Mouse (Mus musculus) forebrain, embryonic 14.5 days (tissue): ENCODE results near the gene Btg1. TPM values are rescaled to one million over a fixed set of nuclear protein-coding genes. Genes with fewer than 3 reads are reported as not detected.

Source experiments
- ATAC-seq: fragments of 200-750 bp; cut with Nextera tagmentation; 2 replicates; pipeline ENCODE4 v1.8.0; 2017; ENCODE audit warnings: mild to moderate bottlenecking, moderate library complexity
- DNase-seq: peaks from one replicate; pipeline ENCODE4 v3.0.0-alpha.2; 2015; ENCODE audit warnings: low spot score
- H3K27ac ChIP-seq: fragments of 300-500 bp; sonication (generic); 2 replicates; pipeline ENCODE4 v1.5.1; 2014; ENCODE audit warnings: low read depth, mild to moderate bottlenecking, control low read depth, low read length, moderate library complexity
- H3K27me3 ChIP-seq: fragments of 300-500 bp; sonication (generic); replicated peaks from 2 replicates; pipeline ENCODE4 v1.6.1; 2014; ENCODE audit warnings: low read length, control low read depth, mixed read lengths; ENCODE audit not compliant: control insufficient read depth, insufficient read depth
- H3K36me3 ChIP-seq: fragments of 300-500 bp; sonication (generic); 2 replicates; pipeline ENCODE4 v1.6.1; 2014; ENCODE audit warnings: low read length, control low read depth; ENCODE audit not compliant: control insufficient read depth, insufficient read depth
- H3K4me1 ChIP-seq: fragments of 300-500 bp; sonication (generic); 2 replicates; pipeline ENCODE4 v1.6.1; 2014; ENCODE audit warnings: antibody characterized with exemption, low read length, control low read depth; ENCODE audit not compliant: control insufficient read depth, insufficient read depth
- H3K4me2 ChIP-seq: fragments of 300-500 bp; sonication (generic); 2 replicates; pipeline ENCODE4 v1.6.1; 2014; ENCODE audit warnings: mild to moderate bottlenecking, control low read depth, low read length
- H3K4me3 ChIP-seq: fragments of 300-500 bp; sonication (generic); 2 replicates; pipeline ENCODE4 v1.5.1; 2014; ENCODE audit warnings: low read depth, low read length, control low read depth
- H3K9ac ChIP-seq: fragments of 300-500 bp; sonication (generic); 2 replicates; pipeline ENCODE4 v1.6.1; 2014; ENCODE audit warnings: mild to moderate bottlenecking, low read length, control low read depth, moderate library complexity
- H3K9me3 ChIP-seq: fragments of 300-500 bp; sonication (generic); replicated peaks from 2 replicates; pipeline ENCODE4 v1.6.1; 2016; ENCODE audit warnings: low read length, control low read depth, mixed read lengths; ENCODE audit not compliant: control insufficient read depth
- WGBS: fragments of 180-500 bp; shearing (Covaris S2); extraction: QIAGEN DNeasy Blood & Tissue Kit; methylation state at CpG from one replicate; pipeline ENCODE4 v1.1.7; 2014; 5-methylcytosine and 5-hydroxymethylcytosine counted together
- polyA plus RNA-seq: library from polyadenylated mRNA; unstranded; fragments of >200 nt; fragmentation: Nextera tagmentation; extraction: Ambion mirVana; gene quantifications from 2 replicates; pipeline ENCODE4 v1.2.1, GENCODE M21; 2014

Gene Btg1
- polyA plus RNA-seq, 1 experiment from 2014 or later: 73.8 TPM

DNA sequence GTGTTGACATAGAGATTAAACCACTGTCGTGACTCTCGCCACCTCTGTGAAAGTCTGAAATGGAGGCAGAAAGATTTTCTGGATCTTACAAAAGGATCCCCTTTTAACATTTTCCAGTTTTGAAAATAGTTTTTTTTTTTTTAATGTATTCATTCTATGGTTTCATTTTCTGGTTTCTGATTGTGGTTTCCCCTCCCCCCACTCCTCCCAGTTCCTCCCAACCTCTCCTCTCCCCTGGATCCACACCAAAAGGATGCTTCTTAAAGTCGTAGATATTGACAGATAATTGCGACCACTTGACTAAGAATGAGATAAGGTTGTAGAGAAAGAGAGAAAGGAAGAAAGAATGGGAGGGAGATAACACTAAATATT is 16.3 kb downstream of the Btg1 start:
- no peak overlapping the region for H3K27ac ChIP-seq
- no peak overlapping the region for H3K9ac ChIP-seq
- no peak for ATAC-seq
- no peak for DNase-seq
- H3K27me3 ChIP-seq: no peaks in the 10 kb centered on the region
- no peak overlapping the region for H3K4me2 ChIP-seq
- no peak overlapping the region for H3K4me3 ChIP-seq
- WGBS: 77% methylated on average over 4 of the region's 4 CpGs
- H3K36me3 ChIP-seq: peaks cover 9% of the 10 kb centered on the region; the same call in 1 of the 2 replicates
- H3K4me1 ChIP-seq: no peaks in the 10 kb centered on the region
- no peaks in the 10 kb centered on the region for H3K9me3 ChIP-seq

GRCm38 (mm10) chr10:96635472-96635871 is 18.7 kb downstream of the Btg1 start:
- Histone ChIP-seq H3K4me1 (no peaks in the 10 kb centered on the region), H3K27me3 (no peaks in the 10 kb centered on the region), H3K27ac (no peak overlapping the region), H3K4me3 (no peak overlapping the region), H3K4me2 (no peak overlapping the region), H3K9me3 (no peaks in the 10 kb centered on the region), H3K36me3 (0 out of 2 replicates have a peak, but pooled peaks cover 7% of the 10 kb centered on the region), H3K9ac (no peak overlapping the region)
- DNase-seq (no peak), ATAC-seq (no peak)
- WGBS: 62% methylated on average over 4 of the region's 4 CpGs

DNA sequence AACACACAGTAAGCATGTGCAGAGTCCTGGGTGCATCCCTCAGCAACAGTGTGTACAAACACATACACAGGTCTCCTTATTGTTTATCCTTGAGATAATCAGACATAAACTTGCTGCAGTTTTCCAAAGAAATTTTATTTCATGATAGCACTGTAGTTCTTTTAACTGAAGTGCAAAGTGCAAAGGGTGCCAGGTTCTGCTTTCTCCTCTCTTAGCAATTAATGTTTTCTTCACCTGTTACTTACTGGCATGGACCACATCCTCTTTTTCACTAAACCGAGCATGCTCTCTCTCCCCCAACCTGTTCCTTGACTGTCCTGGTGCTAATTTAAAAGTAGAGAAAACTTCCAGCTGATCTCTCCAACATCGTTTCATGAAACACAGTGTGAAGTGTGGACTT is 21.7 kb downstream of the Btg1 start:
- ATAC-seq: no peak
- WGBS: 91% methylated on average over 2 of the region's 2 CpGs
- Histone ChIP-seq H3K9me3 (no peaks in the 10 kb centered on the region), H3K4me1 (no peaks in the 10 kb centered on the region), H3K36me3 (no peaks in the 10 kb centered on the region), H3K9ac (no peak overlapping the region), H3K27me3 (no peaks in the 10 kb centered on the region), H3K27ac (no peak overlapping the region), H3K4me3 (no peak overlapping the region), H3K4me2 (no peak overlapping the region)
- no peak for DNase-seq

DNA sequence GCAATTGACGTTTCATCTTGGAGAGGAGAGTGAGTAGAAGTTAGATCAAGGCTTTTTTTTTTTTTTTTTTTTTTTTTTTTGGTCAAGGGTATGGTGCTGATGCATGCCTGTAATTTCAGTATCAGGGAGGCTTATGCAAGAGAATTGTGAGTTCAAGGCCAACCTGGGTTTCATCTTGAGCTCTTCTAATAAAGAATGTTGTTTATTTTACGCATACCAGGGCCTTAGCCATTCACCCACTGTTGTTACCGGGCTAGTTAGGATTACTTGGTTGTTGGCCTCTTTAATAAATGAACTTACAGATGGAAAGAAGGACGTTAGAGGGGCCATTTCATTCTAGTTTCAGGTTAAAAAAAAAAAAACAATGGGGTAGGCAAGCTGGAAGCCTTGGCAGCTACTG is 25.2 kb downstream of the Btg1 start:
- no peaks in the 10 kb centered on the region for H3K27me3 ChIP-seq
- no peaks in the 10 kb centered on the region for H3K36me3 ChIP-seq
- no peaks in the 10 kb centered on the region for H3K9me3 ChIP-seq
- DNase-seq (no peak), ATAC-seq (no peak)
- H3K27ac ChIP-seq: no peak overlapping the region
- H3K4me3 ChIP-seq: no peak overlapping the region
- peaks cover 8% of the 10 kb centered on the region for H3K4me1 ChIP-seq
- H3K9ac ChIP-seq: no peak overlapping the region
- 80% methylated on average over 4 of the region's 4 CpGs for WGBS
- no peak overlapping the region for H3K4me2 ChIP-seq

DNA sequence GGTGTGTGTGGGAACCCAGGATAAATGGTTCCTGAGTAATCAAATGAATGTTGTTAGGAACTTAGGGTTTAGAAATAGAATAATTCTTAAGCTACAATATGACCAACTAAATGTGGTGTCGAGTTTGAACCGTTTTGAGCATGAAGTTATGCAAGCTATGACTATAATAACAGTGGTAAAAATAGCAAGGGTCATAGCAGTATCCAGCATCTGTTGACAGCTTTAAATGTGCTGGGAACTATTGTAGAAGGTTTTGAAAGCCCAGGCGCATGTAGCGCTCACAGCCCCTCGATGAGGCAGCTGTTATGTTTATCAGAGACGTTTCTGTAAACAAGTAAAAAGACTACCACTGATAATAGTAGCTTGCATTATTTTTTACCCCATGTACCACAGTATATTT is 25.9 kb downstream of the Btg1 start:
- Histone ChIP-seq H3K36me3 (no peaks in the 10 kb centered on the region), H3K27me3 (no peaks in the 10 kb centered on the region), H3K4me2 (no peak overlapping the region), H3K4me3 (no peak overlapping the region), H3K27ac (no peak overlapping the region), H3K9me3 (no peaks in the 10 kb centered on the region), H3K4me1 (peaks cover 14% of the 10 kb centered on the region), H3K9ac (no peak overlapping the region)
- DNase-seq (no peak), ATAC-seq (no peak)
- 88% methylated on average over 6 of the region's 6 CpGs for WGBS

GRCm38 (mm10) chr10:96645183-96645582 is 28.4 kb downstream of the Btg1 start:
- peaks cover 18% of the 10 kb centered on the region for H3K4me1 ChIP-seq
- no peak overlapping the region for H3K4me2 ChIP-seq
- H3K36me3 ChIP-seq: no peaks in the 10 kb centered on the region
- H3K4me3 ChIP-seq: no peak overlapping the region
- H3K27ac ChIP-seq: 0 out of 2 replicates have a peak overlapping the region, but pooled peaks have one; percentile 87
- ATAC-seq: no peak
- DNase-seq: no peak
- WGBS: 97% methylated on average over 1 of the region's 1 CpGs
- no peaks in the 10 kb centered on the region for H3K9me3 ChIP-seq
- no peaks in the 10 kb centered on the region for H3K27me3 ChIP-seq
- no peak overlapping the region for H3K9ac ChIP-seq

DNA sequence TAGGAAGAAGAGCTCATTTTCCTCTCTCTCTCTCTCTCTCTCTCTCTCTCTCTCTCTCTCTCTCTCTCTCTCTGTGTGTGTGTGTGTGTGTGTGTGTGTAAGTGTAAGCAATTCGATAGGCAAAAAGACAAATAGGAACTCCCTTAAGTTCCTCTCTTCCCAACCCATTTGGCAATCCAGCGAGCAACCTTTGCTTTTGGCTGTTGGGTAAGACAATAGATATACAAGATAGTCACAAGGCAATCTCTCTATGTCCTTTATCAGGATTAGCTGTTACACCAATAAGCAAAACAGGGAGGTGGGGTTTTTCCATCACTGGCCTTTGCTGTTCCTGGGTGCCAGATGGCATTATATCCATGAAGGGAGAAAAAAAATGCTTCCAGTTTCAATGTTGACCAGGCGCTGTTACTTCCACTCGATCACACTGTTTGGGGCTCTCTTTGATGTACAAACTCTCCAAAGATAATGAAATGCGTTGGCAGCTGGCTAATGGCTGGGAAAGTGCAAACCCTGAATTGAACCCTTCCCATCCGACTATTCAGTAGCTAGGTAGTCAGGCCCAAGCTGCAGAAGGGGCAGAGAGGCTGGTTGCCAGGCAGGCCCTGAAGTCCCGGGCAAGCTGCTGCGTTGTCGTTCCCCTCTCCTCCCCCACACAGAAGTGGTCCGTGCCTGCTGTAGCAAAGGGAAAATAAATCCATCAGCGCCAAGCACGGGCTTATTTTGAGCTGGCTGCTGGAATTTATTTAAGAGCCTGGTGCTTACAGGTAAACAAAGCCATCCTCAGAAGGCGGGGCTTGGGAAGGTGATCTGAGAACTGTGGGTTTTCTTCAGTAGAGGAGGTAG is 29.4 kb downstream of the Btg1 start:
- Histone ChIP-seq H3K4me2 (peak overlapping the region; percentile 44), H3K4me1 (peaks cover 18% of the 10 kb centered on the region), H3K27ac (peak overlapping the region; percentile 87), H3K9ac (peak overlapping the region; percentile 53), H3K9me3 (no peaks in the 10 kb centered on the region), H3K27me3 (no peaks in the 10 kb centered on the region), H3K4me3 (no peak overlapping the region), H3K36me3 (no peaks in the 10 kb centered on the region)
- ATAC-seq (peak; percentile 97), DNase-seq (peak; percentile 94)
- 8% methylated on average over 13 of the region's 13 CpGs for WGBS

DNA sequence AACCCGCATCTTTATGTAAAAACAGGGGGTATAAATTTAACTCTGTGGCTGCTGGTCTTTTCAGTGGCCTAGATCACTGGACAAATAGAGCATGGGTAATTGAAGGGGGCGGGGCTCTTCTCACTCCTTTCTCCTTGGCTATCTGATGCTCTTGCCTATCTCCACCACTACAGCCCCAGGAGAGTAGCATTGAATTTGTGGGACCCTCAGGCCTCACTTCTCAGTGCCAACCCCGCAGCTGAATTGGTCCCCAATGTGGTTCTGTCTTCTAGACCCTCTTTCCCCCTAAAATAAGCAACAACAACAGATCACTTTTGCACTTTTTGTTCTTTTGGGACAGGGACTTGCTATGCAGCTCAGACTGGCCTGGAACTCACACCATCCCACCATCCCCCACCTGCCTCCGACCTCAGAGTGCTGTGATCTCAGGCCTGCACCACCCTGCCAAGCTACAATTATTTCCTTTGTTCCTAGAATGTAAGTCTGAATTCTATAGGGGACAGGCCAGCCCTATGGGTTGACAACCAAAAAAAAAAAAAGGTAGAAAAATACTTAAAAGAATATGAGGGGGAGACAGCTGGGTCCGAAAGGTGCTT is 30.2 kb downstream of the Btg1 start:
- H3K36me3 ChIP-seq: no peaks in the 10 kb centered on the region
- ATAC-seq (peak; percentile 71), DNase-seq (no peak)
- H3K4me2 ChIP-seq: peak overlapping the region; percentile 44
- H3K4me1 ChIP-seq: peaks cover 18% of the 10 kb centered on the region
- H3K4me3 ChIP-seq: no peak overlapping the region
- peak overlapping the region; percentile 87 for H3K27ac ChIP-seq
- no peaks in the 10 kb centered on the region for H3K27me3 ChIP-seq
- WGBS: 24% methylated on average over 5 of the region's 5 CpGs
- peak overlapping the region; percentile 53 for H3K9ac ChIP-seq
- H3K9me3 ChIP-seq: no peaks in the 10 kb centered on the region

GRCm38 (mm10) chr10:96648161-96648561 is 31.4 kb downstream of the Btg1 start:
- H3K9me3 ChIP-seq: no peaks in the 10 kb centered on the region
- no peak overlapping the region for H3K4me3 ChIP-seq
- H3K36me3 ChIP-seq: no peaks in the 10 kb centered on the region
- no peaks in the 10 kb centered on the region for H3K27me3 ChIP-seq
- WGBS: 71% methylated on average over 3 of the region's 3 CpGs
- H3K4me1 ChIP-seq: peaks cover 18% of the 10 kb centered on the region
- no peak overlapping the region for H3K27ac ChIP-seq
- no peak overlapping the region for H3K9ac ChIP-seq
- DNase-seq (no peak), ATAC-seq (no peak)
- no peak overlapping the region for H3K4me2 ChIP-seq
